In the genomic region with DNA sequence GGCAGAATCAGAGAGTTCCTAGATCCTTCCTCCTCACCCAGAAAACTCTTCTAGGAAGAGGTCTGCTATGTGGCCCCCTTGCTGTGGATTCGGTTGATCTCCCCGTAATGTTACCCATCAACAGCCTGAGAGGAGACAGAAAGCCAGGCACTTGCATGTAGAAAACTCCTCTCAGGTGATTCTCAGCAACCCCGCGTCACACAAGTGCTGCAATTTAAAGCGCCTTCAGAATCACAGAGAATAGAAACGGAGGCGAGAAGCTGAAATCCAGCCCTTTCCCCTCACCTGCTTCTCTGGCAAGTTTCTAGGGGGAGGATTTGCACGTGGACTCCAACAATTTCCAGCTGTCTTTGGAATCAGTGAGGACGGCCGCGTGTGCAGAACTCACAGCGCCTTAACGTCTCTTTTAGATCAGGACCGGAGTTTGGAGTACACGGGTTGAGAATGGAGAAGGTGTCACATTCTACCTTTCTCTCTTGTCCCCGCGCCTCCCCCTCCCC, we compare ENCODE assay signal across 10 mouse cellular contexts. TPM values are rescaled to one million over a fixed set of nuclear protein-coding genes. Genes with fewer than 3 reads are reported as not detected.
DNase-seq lines count a peak whose midpoint lies in the region; ATAC-seq and TF ChIP-seq lines count a peak whose summit lies in the region.
"Had no signal": no experiment of that assay in that cellular context is flagged by ENCODE, and none has a peak within 500 bp of the region (broad histone marks: within the 10 kb centered on the region; RNA-seq: fewer than 3 reads in every experiment).

No protein-coding gene starts in this region.

- H3K36me3 ChIP-seq in lung, postnatal 0 days (ENCODE audit: insufficient read depth, low read length), result no peaks in the 10 kb centered on the region
- H3K36me3 ChIP-seq in forebrain, embryonic 13.5 days (ENCODE audit: poor library complexity, severe bottlenecking), result no peaks in the 10 kb centered on the region
- no peaks in the 10 kb centered on the region for H3K36me3 ChIP-seq in intestine, embryonic 16.5 days (ENCODE audit: control insufficient read depth, insufficient read depth, low read length)
- no peaks in the 10 kb centered on the region for H3K36me3 ChIP-seq in neural tube, embryonic 11.5 days (ENCODE audit: control insufficient read depth, insufficient read depth, low read length)

- H3K9me3 ChIP-seq in lung, postnatal 0 days (ENCODE audit: low read length), result no peaks in the 10 kb centered on the region
- H3K9me3 ChIP-seq in forebrain, embryonic 13.5 days (replicated peaks), result no peaks in the 10 kb centered on the region
- no peaks in the 10 kb centered on the region for H3K9me3 ChIP-seq in intestine, embryonic 16.5 days (ENCODE audit: control insufficient read depth, low read length)
- no peaks in the 10 kb centered on the region for H3K9me3 ChIP-seq in neural tube, embryonic 11.5 days (ENCODE audit: control insufficient read depth, low read length)

- H3K4me1 ChIP-seq in lung, postnatal 0 days (ENCODE audit: insufficient read depth, low read depth, low read length), result peaks cover 26% of the 10 kb centered on the region
- peaks cover 46% of the 10 kb centered on the region for H3K4me1 ChIP-seq in forebrain, embryonic 13.5 days
- H3K4me1 ChIP-seq in intestine, embryonic 16.5 days (ENCODE audit: control insufficient read depth, insufficient read depth, low read length), result peaks cover 21% of the 10 kb centered on the region
- peaks cover 19% of the 10 kb centered on the region for H3K4me1 ChIP-seq in neural tube, embryonic 11.5 days (ENCODE audit: control insufficient read depth, insufficient read depth, low read length)

- TF ChIP-seq CTCF in lung, postnatal 0 days (IDR thresholded peaks at IDR 0.05), result no peak

- H3K27me3 ChIP-seq in lung, postnatal 0 days (replicated peaks; ENCODE audit: insufficient read depth, low read length), result peaks cover 37% of the 10 kb centered on the region
- peaks cover 85% of the 10 kb centered on the region for H3K27me3 ChIP-seq in forebrain, embryonic 13.5 days
- peaks cover 56% of the 10 kb centered on the region for H3K27me3 ChIP-seq in intestine, embryonic 16.5 days (replicated peaks; ENCODE audit: control insufficient read depth, insufficient read depth, low read length)
- peaks cover 61% of the 10 kb centered on the region for H3K27me3 ChIP-seq in neural tube, embryonic 11.5 days (ENCODE audit: control insufficient read depth, insufficient read depth, low read length)

- H3K9ac ChIP-seq in lung, postnatal 0 days (replicated peaks; ENCODE audit: low read depth), result no peak overlapping the region
- peak overlapping the region; percentile 21; the same call in 1 of the 2 replicates for H3K9ac ChIP-seq in forebrain, embryonic 13.5 days
- no peak overlapping the region for H3K9ac ChIP-seq in intestine, embryonic 16.5 days (ENCODE audit: low read depth, low read length)
- H3K9ac ChIP-seq in neural tube, embryonic 11.5 days (ENCODE audit: low read length), result no peak overlapping the region

- no peak overlapping the region; the same call in 1 of the 2 replicates for H3K4me3 ChIP-seq in lung, postnatal 0 days (ENCODE audit: low read depth, low read length)
- H3K4me3 ChIP-seq in forebrain, embryonic 13.5 days, result peak overlapping the region; percentile 51
- H3K4me3 ChIP-seq in intestine, embryonic 16.5 days (ENCODE audit: low read length), result peak overlapping the region; percentile 62; the same call in 1 of the 2 replicates
- no peak overlapping the region for H3K4me3 ChIP-seq in neural tube, embryonic 11.5 days (ENCODE audit: low read depth, low read length)

- no peak overlapping the region for H3K27ac ChIP-seq in lung, postnatal 0 days (ENCODE audit: low read length)
- H3K27ac ChIP-seq in forebrain, embryonic 13.5 days, result no peak overlapping the region
- H3K27ac ChIP-seq in intestine, embryonic 16.5 days (ENCODE audit: low read length), result no peak overlapping the region
- no peak overlapping the region for H3K27ac ChIP-seq in neural tube, embryonic 11.5 days (ENCODE audit: low read depth, low read length)
- H3K27ac ChIP-seq: macrophage had no signal

- DNase-seq in lung, postnatal 0 days (ENCODE audit: low spot score), result no peak
- DNase-seq in lung, postnatal 10 days, result no peak
- peak; percentile 34 for DNase-seq in neural tube, embryonic 11.5 days (ENCODE audit: low spot score)
- DNase-seq in thymus, postnatal 36 days, result no peak
- DNase-seq in right cerebral cortex, postnatal 36 days (ENCODE audit: low spot score in 2 of 2), result no peak
- DNase-seq: kidney, adult 11 months had no signal

- peak overlapping the region; percentile 83 for H3K4me2 ChIP-seq in lung, postnatal 0 days (replicated peaks; ENCODE audit: low read depth, low read length)
- H3K4me2 ChIP-seq in forebrain, embryonic 13.5 days, result peak overlapping the region; percentile 97
- peak overlapping the region; percentile 100; the same call in 1 of the 2 replicates for H3K4me2 ChIP-seq in intestine, embryonic 16.5 days (ENCODE audit: low read depth, low read length)
- H3K4me2 ChIP-seq in neural tube, embryonic 11.5 days (ENCODE audit: low read depth), result peak overlapping the region; percentile 96; the same call in 1 of the 2 replicates

- 2% methylated on average over 17 of the region's 17 CpGs for WGBS in lung, postnatal 0 days
- under 1% methylated on average over 17 of the region's 17 CpGs for WGBS in forebrain, embryonic 13.5 days
- 2% methylated on average over 17 of the region's 17 CpGs for WGBS in intestine, embryonic 16.5 days
- under 1% methylated on average over 17 of the region's 17 CpGs for WGBS in neural tube, embryonic 11.5 days

- no peak for ATAC-seq in lung, postnatal 0 days
- no peak for ATAC-seq in forebrain, embryonic 13.5 days
- no peak for ATAC-seq in intestine, embryonic 16.5 days
- no peak for ATAC-seq in neural tube, embryonic 11.5 days (ENCODE audit: insufficient read depth, low FRiP score, low TSS enrichment)

- no peak for TF ChIP-seq EP300 in lung, postnatal 0 days (IDR thresholded peaks at IDR 0.05)

RNA-seq across cellular contexts. Expression of a gene that starts 1.1 kb away (rescaled TPM):
- polyA plus RNA-seq in lung, postnatal 0 days (2015; fragmentation: Nextera tagmentation; extraction: Ambion mirVana), result 6.0 and 6.2 TPM in 2 replicates
- 1.9 and 4.4 TPM in 2 replicates for polyA plus RNA-seq in forebrain, embryonic 13.5 days (2015; fragmentation: Nextera tagmentation; extraction: Ambion mirVana)
- 0.13 and 0.32 TPM in 2 replicates for polyA plus RNA-seq in intestine, embryonic 16.5 days (2015; fragmentation: Nextera tagmentation; extraction: Ambion mirVana)
- 0.12 and 0.50 TPM in 2 replicates for polyA plus RNA-seq in neural tube, embryonic 11.5 days (2014; fragmentation: Nextera tagmentation; extraction: Ambion mirVana)
- polyA plus RNA-seq: macrophage had no signal

RNA-seq across cellular contexts. Expression of a gene that starts 7.1 kb away (rescaled TPM):
- polyA plus RNA-seq in lung, postnatal 0 days (2015; fragmentation: Nextera tagmentation; extraction: Ambion mirVana), result 1.1 and 1.5 TPM in 2 replicates
- 1.4 and 2.4 TPM in 2 replicates for polyA plus RNA-seq in forebrain, embryonic 13.5 days (2015; fragmentation: Nextera tagmentation; extraction: Ambion mirVana)
- polyA plus RNA-seq in intestine, embryonic 16.5 days (2015; fragmentation: Nextera tagmentation; extraction: Ambion mirVana), result 0.05 TPM in 1 of 2 replicates, not detected in the other
- not detected in 2 replicates for polyA plus RNA-seq in neural tube, embryonic 11.5 days (2014; fragmentation: Nextera tagmentation; extraction: Ambion mirVana)
- polyA plus RNA-seq: macrophage; small intestine, adult 2 months had no signal

RNA-seq across cellular contexts. Expression of a gene that starts 48.4 kb away (rescaled TPM):
- 0.47 and 0.73 TPM in 2 replicates for polyA plus RNA-seq in lung, postnatal 0 days (2015; fragmentation: Nextera tagmentation; extraction: Ambion mirVana)
- 0.63 and 0.92 TPM in 2 replicates for polyA plus RNA-seq in forebrain, embryonic 13.5 days (2015; fragmentation: Nextera tagmentation; extraction: Ambion mirVana)
- not detected in 2 replicates for polyA plus RNA-seq in intestine, embryonic 16.5 days (2015; fragmentation: Nextera tagmentation; extraction: Ambion mirVana)
- polyA plus RNA-seq in neural tube, embryonic 11.5 days (2014; fragmentation: Nextera tagmentation; extraction: Ambion mirVana), result 0.16 TPM in 1 of 2 replicates, not detected in the other
- polyA plus RNA-seq: macrophage; small intestine, adult 2 months had no signal

RNA-seq across cellular contexts. Expression of a gene that starts 59.2 kb away (rescaled TPM):
- polyA plus RNA-seq in lung, postnatal 0 days (2015; fragmentation: Nextera tagmentation; extraction: Ambion mirVana), result 22.8 and 23.5 TPM in 2 replicates
- 29.8 and 30.8 TPM in 2 replicates for polyA plus RNA-seq in forebrain, embryonic 13.5 days (2015; fragmentation: Nextera tagmentation; extraction: Ambion mirVana)
- 8.7 and 10.2 TPM in 2 replicates for polyA plus RNA-seq in intestine, embryonic 16.5 days (2015; fragmentation: Nextera tagmentation; extraction: Ambion mirVana)
- polyA plus RNA-seq in neural tube, embryonic 11.5 days (2014; fragmentation: Nextera tagmentation; extraction: Ambion mirVana), result 31.9 and 32.7 TPM in 2 replicates

RNA-seq across cellular contexts. Expression of a gene that starts 59.3 kb away (rescaled TPM):
- 24.3 and 29.3 TPM in 2 replicates for polyA plus RNA-seq in lung, postnatal 0 days (2015; fragmentation: Nextera tagmentation; extraction: Ambion mirVana)
- 72.0 and 76.7 TPM in 2 replicates for polyA plus RNA-seq in forebrain, embryonic 13.5 days (2015; fragmentation: Nextera tagmentation; extraction: Ambion mirVana)
- polyA plus RNA-seq in intestine, embryonic 16.5 days (2015; fragmentation: Nextera tagmentation; extraction: Ambion mirVana), result 48.1 and 51.5 TPM in 2 replicates
- polyA plus RNA-seq in neural tube, embryonic 11.5 days (2014; fragmentation: Nextera tagmentation; extraction: Ambion mirVana), result 105 TPM in 2 replicates

Comparison
In these comparisons a context has a peak if more than half of its experiments do, and no peak if none do; other contexts are left out.
1. H3K4me3 ChIP-seq: peak in forebrain, embryonic 13.5 days (single experiment) and intestine, embryonic 16.5 days (single experiment); none in lung, postnatal 0 days (single experiment) and neural tube, embryonic 11.5 days (single experiment).
2. Peak in every context shown above with its lines, with median percentiles within 50 percentile points of each other: H3K4me2 ChIP-seq.